Mouse (Mus musculus): ENCODE measurements around the gene Pramel6. TPM values are rescaled to one million over a fixed set of nuclear protein-coding genes. Genes with fewer than 3 reads are reported as not detected.
"Not testable (repeated sequence)": the region's sequence is repeated elsewhere in the genome, so short reads cannot be mapped to it uniquely, and the experiment has no call there.

The Pramel6 gene
- polyA plus RNA-seq (2015; fragmentation: Nextera tagmentation; extraction: Ambion mirVana), result not detected in 2 replicates

- Histone ChIP-seq H3K9ac (ENCODE audit: low read length) (no peak within 1 kb of the TSS), H3K4me3 (ENCODE audit: low read length) (no peak within 1 kb of the TSS), H3K9me3 (ENCODE audit: control insufficient read depth, low read length) (no peaks in the 10 kb centered on the region; the same call in 1 of the 2 replicates), H3K4me2 (ENCODE audit: low read depth, low read length) (no peak within 1 kb of the TSS), H3K4me1 (replicated peaks; ENCODE audit: control insufficient read depth, insufficient read depth, low read length) (no peaks in the 10 kb centered on the region), H3K27ac (ENCODE audit: low read length) (no peak within 1 kb of the TSS), H3K36me3 (ENCODE audit: control insufficient read depth, insufficient read depth, low read length) (no peaks in the 10 kb centered on the region), H3K27me3 (ENCODE audit: control insufficient read depth, insufficient read depth, low read depth, low read length) (no peaks in the 10 kb centered on the region)
- ATAC-seq (ENCODE audit: low read depth), result no peak
- WGBS, result 76% methylated on average over 6 of the region's 6 CpGs
These were observed at the start of gene Pramel6 for GRCm38 (mm10) chr2:87506265-87506664. Gene Pramel6 (plus strand): TSS chr2:87506565.

GRCm38 (mm10) chr2:87461769-87462168 lies 44.6 kb upstream of the Pramel6 start:
- H3K4me1 ChIP-seq (replicated peaks; ENCODE audit: control insufficient read depth, insufficient read depth, low read length), result no peaks in the 10 kb centered on the region
- whole genome bisulfite sequencing, result 82% methylated on average over 4 of the region's 4 CpGs
- H3K4me3 ChIP-seq (ENCODE audit: low read length), result no peak overlapping the region
- H3K9me3 ChIP-seq (ENCODE audit: control insufficient read depth, low read length), result no peaks in the 10 kb centered on the region
- no peak overlapping the region for H3K4me2 ChIP-seq (ENCODE audit: low read depth, low read length)
- H3K27ac ChIP-seq (ENCODE audit: low read length), result no peak overlapping the region
- no peak for ATAC-seq (ENCODE audit: low read depth)
- no peaks in the 10 kb centered on the region for H3K36me3 ChIP-seq (ENCODE audit: control insufficient read depth, insufficient read depth, low read length)
- no peaks in the 10 kb centered on the region for H3K27me3 ChIP-seq (ENCODE audit: control insufficient read depth, insufficient read depth, low read depth, low read length)
- no peak overlapping the region for H3K9ac ChIP-seq (ENCODE audit: low read length)

- Histone ChIP-seq H3K27ac (ENCODE audit: low read length) (no peak overlapping the region), H3K9me3 (ENCODE audit: control insufficient read depth, low read length) (no peaks in the 10 kb centered on the region), H3K36me3 (ENCODE audit: control insufficient read depth, insufficient read depth, low read length) (no peaks in the 10 kb centered on the region), H3K4me1 (replicated peaks; ENCODE audit: control insufficient read depth, insufficient read depth, low read length) (no peaks in the 10 kb centered on the region), H3K4me2 (ENCODE audit: low read depth, low read length) (no peak overlapping the region), H3K27me3 (ENCODE audit: control insufficient read depth, insufficient read depth, low read depth, low read length) (no peaks in the 10 kb centered on the region), H3K4me3 (ENCODE audit: low read length) (no peak overlapping the region), H3K9ac (ENCODE audit: low read length) (no peak overlapping the region)
- no peak for ATAC-seq (ENCODE audit: low read depth)
These were observed 26.2 kb upstream of the Pramel6 start for GRCm38 (mm10) chr2:87480207-87480606.

GRCm38 (mm10) chr2:87481158-87481557 lies 25.2 kb upstream of the Pramel6 start:
- H3K9me3 ChIP-seq (ENCODE audit: control insufficient read depth, low read length), result no peaks in the 10 kb centered on the region
- no peak overlapping the region for H3K9ac ChIP-seq (ENCODE audit: low read length)
- H3K36me3 ChIP-seq (ENCODE audit: control insufficient read depth, insufficient read depth, low read length), result no peaks in the 10 kb centered on the region
- H3K4me1 ChIP-seq (replicated peaks; ENCODE audit: control insufficient read depth, insufficient read depth, low read length), result no peaks in the 10 kb centered on the region
- 69% methylated on average over 4 of the region's 4 CpGs for WGBS
- H3K27ac ChIP-seq (ENCODE audit: low read length), result no peak overlapping the region
- H3K4me3 ChIP-seq (ENCODE audit: low read length), result no peak overlapping the region
- ATAC-seq (ENCODE audit: low read depth), result no peak
- H3K4me2 ChIP-seq (ENCODE audit: low read depth, low read length), result no peak overlapping the region
- no peaks in the 10 kb centered on the region for H3K27me3 ChIP-seq (ENCODE audit: control insufficient read depth, insufficient read depth, low read depth, low read length)

GRCm38 (mm10) chr2:87482276-87482675 lies 24.1 kb upstream of the Pramel6 start:
- H3K4me1 ChIP-seq (replicated peaks; ENCODE audit: control insufficient read depth, insufficient read depth, low read length), result no peaks in the 10 kb centered on the region
- no peak overlapping the region for H3K4me2 ChIP-seq (ENCODE audit: low read depth, low read length)
- no peaks in the 10 kb centered on the region for H3K9me3 ChIP-seq (ENCODE audit: control insufficient read depth, low read length)
- no peaks in the 10 kb centered on the region for H3K27me3 ChIP-seq (ENCODE audit: control insufficient read depth, insufficient read depth, low read depth, low read length)
- WGBS, result 60% methylated on average over 2 of the region's 2 CpGs
- no peak overlapping the region for H3K4me3 ChIP-seq (ENCODE audit: low read length)
- H3K9ac ChIP-seq (ENCODE audit: low read length), result no peak overlapping the region
- ATAC-seq (ENCODE audit: low read depth), result no peak
- H3K36me3 ChIP-seq (ENCODE audit: control insufficient read depth, insufficient read depth, low read length), result no peaks in the 10 kb centered on the region
- H3K27ac ChIP-seq (ENCODE audit: low read length), result no peak overlapping the region

GRCm38 (mm10) chr2:87496993-87497392 lies 9.4 kb upstream of the Pramel6 start, which contains the start of gene Pramel7:
Gene Pramel7 (minus strand): TSS chr2:87497093.
- ATAC-seq (ENCODE audit: low read depth); H3K4me1 ChIP-seq (replicated peaks; ENCODE audit: control insufficient read depth, insufficient read depth, low read length); H3K9me3 ChIP-seq (ENCODE audit: control insufficient read depth, low read length); H3K4me2 ChIP-seq (ENCODE audit: low read depth, low read length); H3K36me3 ChIP-seq (ENCODE audit: control insufficient read depth, insufficient read depth, low read length); H3K9ac ChIP-seq (ENCODE audit: low read length); H3K4me3 ChIP-seq (ENCODE audit: low read length); H3K27ac ChIP-seq (ENCODE audit: low read length); H3K27me3 ChIP-seq (ENCODE audit: control insufficient read depth, insufficient read depth, low read depth, low read length): not testable (repeated sequence)
- 96% methylated on average over 3 of the region's 5 CpGs for WGBS

GRCm38 (mm10) chr2:87515046-87515445 lies 8.7 kb downstream of the Pramel6 start:
- no peak for ATAC-seq (ENCODE audit: low read depth)
- Histone ChIP-seq H3K9me3 (ENCODE audit: control insufficient read depth, low read length) (no peaks in the 10 kb centered on the region; the same call in 1 of the 2 replicates), H3K4me1 (replicated peaks; ENCODE audit: control insufficient read depth, insufficient read depth, low read length) (no peaks in the 10 kb centered on the region), H3K36me3 (ENCODE audit: control insufficient read depth, insufficient read depth, low read length) (no peaks in the 10 kb centered on the region), H3K27me3 (ENCODE audit: control insufficient read depth, insufficient read depth, low read depth, low read length) (no peaks in the 10 kb centered on the region), H3K4me3 (ENCODE audit: low read length) (no peak overlapping the region), H3K9ac (ENCODE audit: low read length) (no peak overlapping the region), H3K27ac (ENCODE audit: low read length) (no peak overlapping the region), H3K4me2 (ENCODE audit: low read depth, low read length) (no peak overlapping the region)
- 72% methylated on average over 2 of the region's 2 CpGs for WGBS

- Histone ChIP-seq H3K4me3 (ENCODE audit: low read length) (no peak overlapping the region), H3K27me3 (ENCODE audit: control insufficient read depth, insufficient read depth, low read depth, low read length) (no peaks in the 10 kb centered on the region), H3K9ac (ENCODE audit: low read length) (no peak overlapping the region), H3K27ac (ENCODE audit: low read length) (no peak overlapping the region), H3K36me3 (ENCODE audit: control insufficient read depth, insufficient read depth, low read length) (no peaks in the 10 kb centered on the region), H3K4me1 (replicated peaks; ENCODE audit: control insufficient read depth, insufficient read depth, low read length) (no peaks in the 10 kb centered on the region), H3K4me2 (ENCODE audit: low read depth, low read length) (no peak overlapping the region), H3K9me3 (ENCODE audit: control insufficient read depth, low read length) (no peaks in the 10 kb centered on the region; the same call in none of the 2 replicates)
- 68% methylated on average over 7 of the region's 8 CpGs for WGBS
- ATAC-seq (ENCODE audit: low read depth), result no peak
These were observed 9.2 kb downstream of the Pramel6 start for GRCm38 (mm10) chr2:87515457-87516060.

GRCm38 (mm10) chr2:87516581-87516980 lies 10.2 kb downstream of the Pramel6 start:
- Histone ChIP-seq H3K4me1 (replicated peaks; ENCODE audit: control insufficient read depth, insufficient read depth, low read length) (no peaks in the 10 kb centered on the region), H3K4me3 (ENCODE audit: low read length) (no peak overlapping the region), H3K27ac (ENCODE audit: low read length) (no peak overlapping the region), H3K4me2 (ENCODE audit: low read depth, low read length) (no peak overlapping the region), H3K9ac (ENCODE audit: low read length) (no peak overlapping the region), H3K9me3 (ENCODE audit: control insufficient read depth, low read length) (no peaks in the 10 kb centered on the region; the same call in none of the 2 replicates), H3K27me3 (ENCODE audit: control insufficient read depth, insufficient read depth, low read depth, low read length) (no peaks in the 10 kb centered on the region), H3K36me3 (ENCODE audit: control insufficient read depth, insufficient read depth, low read length) (no peaks in the 10 kb centered on the region)
- no peak for ATAC-seq (ENCODE audit: low read depth)
- 81% methylated on average over 3 of the region's 3 CpGs for WGBS

All from lung, embryonic 16.5 days (tissue).